Mouse (Mus musculus): ENCODE measurements at regions not wholly inside any gene's neighbourhood (a gene's known extent, or its start where the extent isn't known, plus 50 kb on each side); places are given as distances from the start of the nearest gene placed in this dataset.

- intact Hi-C loops (cut with DNase I) = no loop called here
Observed at GRCm38 (mm10) chr11:45701506-45701905, 150.3 kb upstream of the Clint1 start.

GRCm38 (mm10) chr11:45702916-45703315 lies 148.9 kb upstream of the Clint1 start:
- intact Hi-C loops (cut with DNase I) = no loop called here
- DNase-seq (ENCODE audit: low spot score in 2 of 2) = no peak

More at GRCm38 (mm10) chr11:45701506-45701905, 150.3 kb upstream of the Clint1 start:
- no peak for DNase-seq (ENCODE audit: low spot score in 2 of 2)

- intact Hi-C loops (cut with DNase I) = no loop called here
- no peak for DNase-seq (ENCODE audit: low spot score in 2 of 2)
Observed at GRCm38 (mm10) chr11:45704411-45704810, 147.4 kb upstream of the Clint1 start.

- intact Hi-C loops (cut with DNase I) = no loop called here
- DNase-seq (ENCODE audit: low spot score in 2 of 2) = no peak
Observed at GRCm38 (mm10) chr11:45718630-45719029, 133.2 kb upstream of the Clint1 start.

GRCm38 (mm10) chr11:45719821-45720220 lies 132.0 kb upstream of the Clint1 start:
- intact Hi-C loops (cut with DNase I) = no loop called here
- DNase-seq (ENCODE audit: low spot score in 2 of 2) = no peak

- peak; percentile 5 to 11 for DNase-seq (ENCODE audit: low spot score in 2 of 2)
- intact Hi-C loops (cut with DNase I) = no loop called here
Observed at GRCm38 (mm10) chr11:45736561-45736960, 115.3 kb upstream of the Clint1 start.

- DNase-seq (ENCODE audit: low spot score in 2 of 2) = no peak
- intact Hi-C loops (cut with DNase I) = no loop called here
Observed at GRCm38 (mm10) chr11:45738331-45738730, 113.5 kb upstream of the Clint1 start.

GRCm38 (mm10) chr11:45745941-45746340 lies 105.9 kb upstream of the Clint1 start:
- intact Hi-C loops (cut with DNase I) = no loop called here
- no peak for DNase-seq (ENCODE audit: low spot score in 2 of 2)

- intact Hi-C loops (cut with DNase I) = loop anchor here (10.0 kb wide), 1 partner anchor 135 kb away; no protein-coding TSS in a partner anchor
- no peak for DNase-seq (ENCODE audit: low spot score in 2 of 2)
Observed at GRCm38 (mm10) chr11:45750249-45750648, 101.6 kb upstream of the Clint1 start.

- intact Hi-C loops (cut with DNase I) = loop anchor here (10.0 kb wide), 1 partner anchor 133 kb away; no protein-coding TSS in a partner anchor
- peak; percentile 33 to 41 for DNase-seq (ENCODE audit: low spot score in 2 of 2)
Observed at GRCm38 (mm10) chr11:45752237-45752636, 99.6 kb upstream of the Clint1 start.

GRCm38 (mm10) chr11:45752791-45753190 lies 99.1 kb upstream of the Clint1 start:
- no peak for DNase-seq (ENCODE audit: low spot score in 2 of 2)
- intact Hi-C loops (cut with DNase I) = loop anchor here (10.0 kb wide), 1 partner anchor 132 kb away; no protein-coding TSS in a partner anchor

GRCm38 (mm10) chr11:45767081-45767480 lies 84.8 kb upstream of the Clint1 start:
- intact Hi-C loops (cut with DNase I) = no loop called here
- DNase-seq (ENCODE audit: low spot score in 2 of 2) = peak in 1 of 2 experiments; percentile 9

- DNase-seq (ENCODE audit: low spot score in 2 of 2) = no peak
- intact Hi-C loops (cut with DNase I) = no loop called here
Observed at GRCm38 (mm10) chr11:45782435-45782834, 69.4 kb upstream of the Clint1 start.

- no peak for DNase-seq (ENCODE audit: low spot score in 2 of 2)
- intact Hi-C loops (cut with DNase I) = no loop called here
Observed at GRCm38 (mm10) chr11:45785806-45786205, 66.0 kb upstream of the Clint1 start.

- no peak for DNase-seq (ENCODE audit: low spot score in 2 of 2)
- intact Hi-C loops (cut with DNase I) = no loop called here
Observed at GRCm38 (mm10) chr11:45787408-45787807, 64.4 kb upstream of the Clint1 start.

GRCm38 (mm10) chr11:45789886-45790285 lies 62.0 kb upstream of the Clint1 start:
- peak; percentile 7 to 14 for DNase-seq (ENCODE audit: low spot score in 2 of 2)

GRCm38 (mm10) chr11:45790504-45790903 lies 61.3 kb upstream of the Clint1 start:
- no peak for DNase-seq (ENCODE audit: low spot score in 2 of 2)
- intact Hi-C loops (cut with DNase I) = loop anchor here (10.0 kb wide), 1 partner anchor 94 kb away; no protein-coding TSS in a partner anchor

More at GRCm38 (mm10) chr11:45789886-45790285, 62.0 kb upstream of the Clint1 start:
- intact Hi-C loops (cut with DNase I) = loop anchor here (10.0 kb wide), 1 partner anchor 95 kb away; no protein-coding TSS in a partner anchor

- DNase-seq (ENCODE audit: low spot score in 2 of 2) = no peak
- intact Hi-C loops (cut with DNase I) = loop anchor here (10.0 kb wide), 1 partner anchor 93 kb away; no protein-coding TSS in a partner anchor
Observed at GRCm38 (mm10) chr11:45791696-45792095, 60.2 kb upstream of the Clint1 start.

- no peak for DNase-seq (ENCODE audit: low spot score in 2 of 2)
- intact Hi-C loops (cut with DNase I) = loop anchor here (10.0 kb wide), 1 partner anchor 90 kb away; no protein-coding TSS in a partner anchor
Observed at GRCm38 (mm10) chr11:45794361-45794981, 57.4 kb upstream of the Clint1 start.

GRCm38 (mm10) chr11:45795322-45795721 lies 56.5 kb upstream of the Clint1 start:
- no peak for DNase-seq (ENCODE audit: low spot score in 2 of 2)
- intact Hi-C loops (cut with DNase I) = loop anchor here (10.0 kb wide), 1 partner anchor 89 kb away; no protein-coding TSS in a partner anchor

- intact Hi-C loops (cut with DNase I) = loop anchor here (10.0 kb wide), 1 partner anchor 89 kb away; no protein-coding TSS in a partner anchor
Observed at GRCm38 (mm10) chr11:45795731-45796130, 56.1 kb upstream of the Clint1 start.

More at GRCm38 (mm10) chr11:45795731-45796130, 56.1 kb upstream of the Clint1 start:
- DNase-seq (ENCODE audit: low spot score in 2 of 2) = peak; percentile 63 to 65
